Mouse (Mus musculus): Measurements from ENCODE around the gene Svep1.

Svep1 gene

GRCm38 (mm10) chr4:58206115-58206945 lies at the start of gene Svep1:
Svep1 (minus strand) TSS chr4:58206859.
- ATAC-seq (ENCODE audit: insufficient number of reproducible peaks, low FRiP score, low TSS enrichment): peak; percentile 49

- ATAC-seq (ENCODE audit: insufficient number of reproducible peaks, low FRiP score, low TSS enrichment): 0 out of 2 replicates have a peak, but pooled peaks have one; percentile 68
Measured at GRCm38 (mm10) chr4:58253410-58253809, 46.8 kb upstream of the Svep1 start.

- ATAC-seq (ENCODE audit: insufficient number of reproducible peaks, low FRiP score, low TSS enrichment): no peak
Measured at GRCm38 (mm10) chr4:58252381-58252780, 45.7 kb upstream of the Svep1 start.

- ATAC-seq (ENCODE audit: insufficient number of reproducible peaks, low FRiP score, low TSS enrichment): no peak
Measured at GRCm38 (mm10) chr4:58245544-58245943, 38.9 kb upstream of the Svep1 start.

GRCm38 (mm10) chr4:58240416-58240815 lies 33.8 kb upstream of the Svep1 start:
- ATAC-seq (ENCODE audit: insufficient number of reproducible peaks, low FRiP score, low TSS enrichment): no peak

GRCm38 (mm10) chr4:58235828-58236227 lies 29.2 kb upstream of the Svep1 start:
- ATAC-seq (ENCODE audit: insufficient number of reproducible peaks, low FRiP score, low TSS enrichment): no peak

- ATAC-seq (ENCODE audit: insufficient number of reproducible peaks, low FRiP score, low TSS enrichment): no peak
Measured at GRCm38 (mm10) chr4:58223499-58223898, 16.8 kb upstream of the Svep1 start.

GRCm38 (mm10) chr4:58211374-58211773 lies 4.7 kb upstream of the Svep1 start:
- no peak for ATAC-seq (ENCODE audit: insufficient number of reproducible peaks, low FRiP score, low TSS enrichment)

GRCm38 (mm10) chr4:58210557-58211090 lies 4.0 kb upstream of the Svep1 start:
- ATAC-seq (ENCODE audit: insufficient number of reproducible peaks, low FRiP score, low TSS enrichment): peak; percentile 71

- peak; percentile 56 for ATAC-seq (ENCODE audit: insufficient number of reproducible peaks, low FRiP score, low TSS enrichment)
Measured at GRCm38 (mm10) chr4:58205750-58206114, 927 bp downstream of the Svep1 start.

GRCm38 (mm10) chr4:58201703-58202102 lies 5.0 kb downstream of the Svep1 start:
- ATAC-seq (ENCODE audit: insufficient number of reproducible peaks, low FRiP score, low TSS enrichment): peak; percentile 62

- no peak for ATAC-seq (ENCODE audit: insufficient number of reproducible peaks, low FRiP score, low TSS enrichment)
Measured at GRCm38 (mm10) chr4:58200826-58201225, 5.8 kb downstream of the Svep1 start.

- no peak for ATAC-seq (ENCODE audit: insufficient number of reproducible peaks, low FRiP score, low TSS enrichment)
Measured at GRCm38 (mm10) chr4:58197230-58197629, 9.4 kb downstream of the Svep1 start.

GRCm38 (mm10) chr4:58196795-58197194 lies 9.9 kb downstream of the Svep1 start:
- no peak for ATAC-seq (ENCODE audit: insufficient number of reproducible peaks, low FRiP score, low TSS enrichment)

- ATAC-seq (ENCODE audit: insufficient number of reproducible peaks, low FRiP score, low TSS enrichment): no peak
Measured at GRCm38 (mm10) chr4:58195936-58196335, 10.7 kb downstream of the Svep1 start.

GRCm38 (mm10) chr4:58189281-58189680 lies 17.4 kb downstream of the Svep1 start:
- ATAC-seq (ENCODE audit: insufficient number of reproducible peaks, low FRiP score, low TSS enrichment): no peak

GRCm38 (mm10) chr4:58185401-58185800 lies 21.3 kb downstream of the Svep1 start:
- ATAC-seq (ENCODE audit: insufficient number of reproducible peaks, low FRiP score, low TSS enrichment): no peak

- ATAC-seq (ENCODE audit: insufficient number of reproducible peaks, low FRiP score, low TSS enrichment): no peak
Measured at GRCm38 (mm10) chr4:58184681-58185341, 21.8 kb downstream of the Svep1 start.

GRCm38 (mm10) chr4:58183897-58184296 lies 22.8 kb downstream of the Svep1 start:
- no peak for ATAC-seq (ENCODE audit: insufficient number of reproducible peaks, low FRiP score, low TSS enrichment)

- ATAC-seq (ENCODE audit: insufficient number of reproducible peaks, low FRiP score, low TSS enrichment): no peak
Measured at GRCm38 (mm10) chr4:58178489-58178888, 28.2 kb downstream of the Svep1 start.

GRCm38 (mm10) chr4:58177256-58177655 lies 29.4 kb downstream of the Svep1 start:
- ATAC-seq (ENCODE audit: insufficient number of reproducible peaks, low FRiP score, low TSS enrichment): no peak
